Mouse (Mus musculus): ENCODE results near the gene Mthfsd. TPM values are rescaled to one million over a fixed set of nuclear protein-coding genes. Genes with fewer than 3 reads are reported as not detected.

Mthfsd gene
- total RNA-seq, 1 experiment from 2014 or later = 13.0 TPM

DNA sequence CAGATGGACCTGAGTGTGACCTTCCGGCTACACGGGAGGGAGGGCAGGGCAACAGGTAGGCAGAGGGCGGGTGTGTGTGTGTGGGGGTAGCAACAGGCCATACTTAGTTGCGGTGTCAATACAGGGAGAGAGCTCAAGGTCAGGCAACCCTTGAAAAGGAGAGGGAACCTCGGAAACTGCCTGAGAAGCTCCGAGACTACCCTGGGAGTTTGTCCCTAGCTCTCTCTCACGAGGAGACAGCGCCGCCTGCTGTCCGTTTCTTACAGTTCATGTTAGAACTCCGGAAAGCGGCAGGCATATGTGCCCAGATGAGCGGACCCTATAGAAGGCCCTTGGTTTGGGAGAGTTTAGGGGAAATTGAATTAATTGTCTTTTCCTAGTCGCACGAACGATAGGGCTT is 15.6 kb downstream of the Mthfsd start:
- ATAC-seq (ENCODE audit: extremely low read depth, insufficient number of reproducible peaks, low FRiP score, poor library complexity, severe bottlenecking) = peak; percentile 47

DNA sequence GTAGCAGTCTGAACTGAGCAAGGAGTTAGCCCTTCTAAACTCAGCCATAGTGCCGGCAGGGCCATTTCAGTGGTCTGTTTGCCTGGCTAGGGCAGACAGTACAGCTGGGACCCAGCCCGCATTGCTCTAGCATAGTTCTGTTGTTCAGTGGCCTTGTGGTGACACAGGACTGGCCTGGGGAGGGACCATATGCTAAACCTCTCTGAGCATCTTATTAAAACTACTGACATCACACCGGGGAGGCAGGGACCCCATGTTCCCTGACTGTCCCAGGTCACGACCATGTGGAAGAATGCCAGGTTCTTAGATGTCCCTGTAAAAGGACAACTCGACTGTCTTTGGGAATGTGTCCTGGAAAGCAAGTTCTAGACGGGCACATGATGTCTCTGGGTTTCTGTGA is 16.1 kb downstream of the Mthfsd start:
- no peak for ATAC-seq (ENCODE audit: extremely low read depth, insufficient number of reproducible peaks, low FRiP score, poor library complexity, severe bottlenecking)

DNA sequence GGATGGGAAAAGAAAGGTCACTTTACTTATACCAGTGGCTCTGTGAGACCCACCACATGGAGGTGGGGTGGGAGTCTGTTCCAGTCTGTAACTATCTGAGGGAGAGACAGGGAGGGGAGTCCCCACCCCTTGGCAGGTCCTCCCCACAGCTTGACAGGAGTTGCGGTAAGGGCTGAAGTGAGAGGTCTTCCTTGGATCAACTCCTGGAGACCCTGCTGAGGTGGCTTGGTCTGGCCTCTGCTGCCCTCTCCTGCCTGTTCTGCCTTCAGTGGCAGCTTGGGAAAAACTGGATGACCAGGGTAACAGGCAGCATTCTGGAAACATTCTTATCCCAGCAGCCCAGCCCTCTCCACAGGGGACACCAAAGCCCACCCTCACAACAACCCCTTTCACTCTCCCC is 17.5 kb downstream of the Mthfsd start:
- ATAC-seq (ENCODE audit: extremely low read depth, insufficient number of reproducible peaks, low FRiP score, poor library complexity, severe bottlenecking) = no peak

DNA sequence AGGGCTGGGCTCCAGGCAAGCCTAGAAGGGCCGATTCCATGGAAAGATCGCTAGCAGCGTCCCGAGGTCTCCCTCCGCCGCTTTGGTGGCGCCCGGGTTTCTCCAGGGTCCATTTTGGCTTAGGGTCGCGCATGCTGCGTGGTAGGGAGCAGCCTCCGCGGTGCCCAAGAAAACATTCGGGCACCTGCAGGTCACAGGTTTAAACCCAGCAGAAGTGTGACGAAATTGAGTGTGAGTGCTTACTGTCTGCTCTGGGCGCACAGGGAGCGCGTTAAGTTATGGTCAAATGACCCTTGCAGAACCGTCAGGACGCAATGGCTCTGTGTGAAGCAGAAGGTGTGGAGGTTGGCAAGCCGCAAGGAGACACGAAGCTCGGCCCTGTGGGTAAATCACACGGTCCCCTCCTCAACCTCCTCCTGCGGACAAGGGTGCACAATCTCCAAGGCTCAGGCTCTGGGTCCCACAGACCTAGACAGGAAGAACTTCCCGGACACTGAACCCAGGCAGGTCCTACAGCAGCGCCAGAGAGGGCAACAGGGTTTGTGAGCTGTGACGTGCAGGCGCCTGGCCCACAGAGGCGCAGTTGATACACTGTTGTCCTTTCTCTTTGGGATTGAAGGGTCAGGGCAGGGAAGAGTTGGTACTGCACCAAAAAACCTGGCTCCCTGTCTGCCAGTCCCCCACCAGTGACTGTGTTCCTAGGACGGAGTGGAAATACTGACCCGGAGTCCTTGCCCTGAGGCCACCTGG is 18.4 kb downstream of the Mthfsd start:
- ATAC-seq (ENCODE audit: extremely low read depth, insufficient number of reproducible peaks, low FRiP score, poor library complexity, severe bottlenecking) = no peak

- ATAC-seq (ENCODE audit: extremely low read depth, insufficient number of reproducible peaks, low FRiP score, poor library complexity, severe bottlenecking) = no peak
These were observed 19.1 kb downstream of the Mthfsd start for GRCm38 (mm10) chr8:121088871-121089630.

GRCm38 (mm10) chr8:121088281-121088680 is 19.9 kb downstream of the Mthfsd start:
- ATAC-seq (ENCODE audit: extremely low read depth, insufficient number of reproducible peaks, low FRiP score, poor library complexity, severe bottlenecking) = no peak

GRCm38 (mm10) chr8:121086004-121086900 is 21.9 kb downstream of the Mthfsd start:
- no peak for ATAC-seq (ENCODE audit: extremely low read depth, insufficient number of reproducible peaks, low FRiP score, poor library complexity, severe bottlenecking)

- no peak for ATAC-seq (ENCODE audit: extremely low read depth, insufficient number of reproducible peaks, low FRiP score, poor library complexity, severe bottlenecking)
These were observed 22.6 kb downstream of the Mthfsd start for GRCm38 (mm10) chr8:121085561-121085960.

GRCm38 (mm10) chr8:121085011-121085410 is 23.2 kb downstream of the Mthfsd start:
- no peak for ATAC-seq (ENCODE audit: extremely low read depth, insufficient number of reproducible peaks, low FRiP score, poor library complexity, severe bottlenecking)

GRCm38 (mm10) chr8:121084210-121084951 is 23.8 kb downstream of the Mthfsd start, which contains the start of gene Foxf1:
Foxf1 (plus strand) TSS chr8:121084386.
- no peak for ATAC-seq (ENCODE audit: extremely low read depth, insufficient number of reproducible peaks, low FRiP score, poor library complexity, severe bottlenecking)

DNA sequence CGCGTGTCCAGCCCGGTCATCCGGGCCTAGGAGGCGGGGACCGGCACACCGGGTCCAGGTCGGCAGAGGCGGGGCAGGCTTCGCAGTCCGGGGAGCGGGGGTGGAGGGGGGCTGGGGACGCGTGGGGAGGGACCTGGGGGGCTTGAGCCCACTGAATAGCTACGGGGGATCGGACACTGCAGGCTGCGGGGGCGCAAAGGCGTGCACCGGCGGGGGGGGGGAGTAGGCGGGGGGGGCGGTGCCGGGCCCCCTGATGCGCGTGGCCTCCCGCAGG is 24.3 kb downstream of the Mthfsd start:
- no peak for ATAC-seq (ENCODE audit: extremely low read depth, insufficient number of reproducible peaks, low FRiP score, poor library complexity, severe bottlenecking)

DNA sequence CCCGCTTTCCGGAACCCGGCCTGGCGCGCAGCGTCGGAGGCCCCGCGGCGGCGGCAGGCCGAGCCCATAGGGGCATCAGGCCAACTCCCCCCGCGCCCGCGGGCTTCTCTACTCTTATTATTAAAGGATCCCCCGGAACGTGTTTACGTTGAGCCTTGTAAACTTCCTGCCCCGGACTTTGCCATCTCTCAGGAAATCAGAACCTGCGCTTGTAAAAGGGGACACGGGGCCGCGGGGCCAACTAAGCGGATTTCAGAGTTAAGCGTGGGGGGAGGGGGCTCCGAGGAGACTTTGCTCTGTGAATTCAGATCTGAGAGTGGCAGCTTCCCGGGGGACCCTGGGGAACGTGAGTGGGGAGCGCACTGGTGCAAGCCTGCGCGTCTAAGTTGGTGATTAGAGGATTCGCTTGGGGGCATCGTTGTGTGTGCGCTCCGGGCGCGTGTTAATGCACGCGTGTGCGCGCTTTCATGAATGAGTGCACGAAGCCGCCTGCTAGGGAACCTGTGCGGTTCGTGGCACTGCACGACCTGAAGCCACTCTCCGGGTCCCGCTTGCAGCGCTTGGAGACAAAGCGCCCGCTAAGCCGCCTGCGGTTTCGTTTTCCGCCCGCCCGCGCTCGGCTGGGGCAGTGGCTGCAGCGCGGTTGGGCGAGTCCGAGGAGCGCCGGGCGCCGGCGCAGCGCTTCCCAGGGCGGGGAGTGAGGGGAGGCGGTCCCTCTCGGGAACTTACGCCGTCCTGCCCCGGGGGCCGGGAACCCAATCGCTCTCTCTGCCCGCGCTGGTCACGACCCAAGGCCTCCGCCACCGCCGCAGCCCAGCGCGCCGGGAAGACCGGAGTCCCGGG is 24.9 kb downstream of the Mthfsd start:
- no peak for ATAC-seq (ENCODE audit: extremely low read depth, insufficient number of reproducible peaks, low FRiP score, poor library complexity, severe bottlenecking)

- no peak for ATAC-seq (ENCODE audit: extremely low read depth, insufficient number of reproducible peaks, low FRiP score, poor library complexity, severe bottlenecking)
These were observed 25.7 kb downstream of the Mthfsd start for GRCm38 (mm10) chr8:121082218-121083092.

- ATAC-seq (ENCODE audit: extremely low read depth, insufficient number of reproducible peaks, low FRiP score, poor library complexity, severe bottlenecking) = no peak
These were observed 26.8 kb downstream of the Mthfsd start for GRCm38 (mm10) chr8:121081398-121081797.

DNA sequence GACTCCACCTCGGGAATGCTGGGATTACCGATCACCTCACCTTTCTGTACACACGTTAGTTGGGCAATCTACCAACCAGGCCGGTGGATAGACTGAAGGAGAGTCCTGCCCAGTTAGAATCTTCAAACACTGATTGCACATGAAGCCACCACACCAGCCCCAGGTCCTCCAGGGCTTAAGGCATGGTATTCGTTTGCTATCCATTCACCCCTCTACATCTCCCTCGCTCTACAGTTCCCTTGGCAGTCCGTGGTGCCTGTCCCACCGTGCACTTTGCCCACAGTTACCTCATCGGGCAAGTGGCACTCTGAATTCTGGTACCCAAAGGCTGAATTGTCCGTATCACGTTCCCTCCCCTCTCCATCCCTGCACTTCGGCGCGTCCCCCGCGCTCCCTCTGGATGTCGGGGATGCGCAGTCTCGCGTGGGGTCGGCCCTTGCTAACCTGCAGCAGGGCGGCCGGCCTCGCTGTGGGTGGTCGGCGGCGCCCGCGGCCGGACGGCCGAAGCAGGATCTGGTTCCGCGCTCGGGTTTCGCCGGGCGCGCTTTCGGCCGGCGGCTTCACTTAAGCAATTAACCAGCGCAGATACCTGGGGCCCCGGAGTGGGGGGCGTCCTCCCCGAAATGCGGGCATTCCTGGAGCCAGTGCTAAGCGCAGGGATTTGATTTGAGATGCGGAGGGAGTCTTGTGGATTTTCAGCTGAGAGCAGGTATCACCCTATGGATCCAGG is 27.7 kb downstream of the Mthfsd start:
- no peak for ATAC-seq (ENCODE audit: extremely low read depth, insufficient number of reproducible peaks, low FRiP score, poor library complexity, severe bottlenecking)

GRCm38 (mm10) chr8:121079944-121080343 is 28.2 kb downstream of the Mthfsd start:
- ATAC-seq (ENCODE audit: extremely low read depth, insufficient number of reproducible peaks, low FRiP score, poor library complexity, severe bottlenecking) = no peak

GRCm38 (mm10) chr8:121079201-121079600 is 29.0 kb downstream of the Mthfsd start:
- ATAC-seq (ENCODE audit: extremely low read depth, insufficient number of reproducible peaks, low FRiP score, poor library complexity, severe bottlenecking) = no peak

Measured in neutrophil, adult 5-6 weeks (primary cell).